Mouse (Mus musculus) CH12.LX (cell line): Measurements from ENCODE around the gene Aim2. TPM values are rescaled to one million over a fixed set of nuclear protein-coding genes. Genes with fewer than 3 reads are reported as not detected.

Source experiments
- DNase-seq: peaks from one replicate; pipeline ENCODE4 v3.0.0-alpha.2; 2013; ENCODE audit errors: extremely low read depth
- H3K27ac ChIP-seq: 2 replicates; pipeline ENCODE4 v1.5.1; 2012; ENCODE audit warnings: low read depth, mild to moderate bottlenecking, control low read depth, moderate library complexity; ENCODE audit not compliant: insufficient read depth
- H3K27me3 ChIP-seq: replicated peaks from 2 replicates; pipeline ENCODE3; 2012; ENCODE audit warnings: inconsistent platforms
- H3K36me3 ChIP-seq, 2 experiments: replicated peaks in 1 of 2; 2 replicates each; pipeline versions ENCODE3 to v1.6.1; 2012; ENCODE audit warnings: inconsistent platforms in 1 of 2, low read length in 1 of 2, mild to moderate bottlenecking in 1 of 2, mixed read lengths in 1 of 2, moderate library complexity in 1 of 2; ENCODE audit not compliant: control insufficient read depth in 1 of 2, insufficient read depth in 1 of 2
- H3K4me1 ChIP-seq, 2 experiments: 2 replicates each; pipeline ENCODE4 v1.6.1; 2012; ENCODE audit warnings: inconsistent platforms in 1 of 2, moderate library complexity in 1 of 2; ENCODE audit not compliant: insufficient read depth in 2 of 2, control insufficient read depth in 1 of 2
- H3K4me2 ChIP-seq: 2 replicates; pipeline ENCODE4 v1.6.1; 2012; ENCODE audit warnings: low read depth, mild to moderate bottlenecking, control low read depth; ENCODE audit not compliant: poor library complexity, insufficient read depth, severe bottlenecking
- H3K4me3 ChIP-seq, 3 experiments: fragments of 150-350 bp in 1 of 3; sonication (generic) in 1 of 3; replicated peaks in 1 of 3; 2 replicates each; pipeline versions ENCODE3 to v1.5.1; 2011 to 2012; ENCODE audit warnings: low read depth in 2 of 3, low read length in 2 of 3, mild to moderate bottlenecking in 2 of 3, moderate library complexity in 2 of 3, control low read depth in 1 of 3, improper control_type of control experiment in 1 of 3, inconsistent platforms in 1 of 3, mixed read lengths in 1 of 3; ENCODE audit not compliant: poor library complexity in 1 of 3
- H3K79me2 ChIP-seq: replicated peaks from 2 replicates; pipeline ENCODE4 v1.6.1; 2012; ENCODE audit warnings: mild to moderate bottlenecking, moderate library complexity; ENCODE audit not compliant: control insufficient read depth, poor library complexity, insufficient read depth, severe bottlenecking; ENCODE audit errors: extremely low read depth
- H3K9ac ChIP-seq: 2 replicates; pipeline ENCODE4 v1.6.1; 2012; ENCODE audit warnings: low read depth, mild to moderate bottlenecking, control low read depth, moderate library complexity; ENCODE audit not compliant: insufficient read depth
- H3K9me3 ChIP-seq: replicated peaks from 2 replicates; pipeline ENCODE3; 2012; ENCODE audit warnings: low read length, inconsistent platforms, mixed read lengths
- CHD1 ChIP-seq: IDR thresholded peaks from 2 replicates; pipeline ENCODE4 v1.6.1; 2012; ENCODE audit warnings: low read depth, low read length, improper control_type of control experiment, inconsistent platforms
- CTCF ChIP-seq, 2 experiments: IDR thresholded peaks in 1 of 2; conservative IDR thresholded peaks in 1 of 2; 2 replicates each; pipeline ENCODE4 v1.5.1; 2011 to 2012; ENCODE audit warnings: low read depth in 2 of 2, low read length in 2 of 2, improper control_type of control experiment in 1 of 2, inconsistent platforms in 1 of 2, mild to moderate bottlenecking in 1 of 2, moderate library complexity in 1 of 2
- EP300 ChIP-seq: IDR thresholded peaks from 2 replicates; pipeline ENCODE4 v1.6.1; 2011; ENCODE audit warnings: low read length, improper control_type of control experiment
- IRF4 ChIP-seq: IDR thresholded peaks from 2 replicates; pipeline ENCODE4 v1.6.1; 2014; ENCODE audit warnings: low read depth, mild to moderate bottlenecking, inconsistent platforms, low read length, improper control_type of control experiment
- JUN ChIP-seq: IDR thresholded peaks from 2 replicates; pipeline ENCODE4 v1.6.1; 2011; ENCODE audit warnings: low read depth, mild to moderate bottlenecking, low read length, improper control_type of control experiment, moderate library complexity; ENCODE audit not compliant: insufficient read depth
- JUND ChIP-seq: conservative IDR thresholded peaks from 2 replicates; pipeline ENCODE4 v1.6.1; 2011; ENCODE audit warnings: low read depth, low read length, improper control_type of control experiment
- MAZ ChIP-seq: IDR thresholded peaks from 2 replicates; pipeline ENCODE4 v1.6.1; 2012; ENCODE audit warnings: low read depth, mild to moderate bottlenecking, inconsistent platforms, low read length, improper control_type of control experiment, moderate library complexity
- MYC ChIP-seq: IDR thresholded peaks from 2 replicates; pipeline ENCODE4 v1.6.1; 2011; ENCODE audit warnings: low read depth, mild to moderate bottlenecking, improper control_type of control experiment, low read length
- NELFE ChIP-seq: IDR thresholded peaks from 2 replicates; pipeline ENCODE4 v1.6.1; 2011; ENCODE audit warnings: low read depth, low read length, improper control_type of control experiment
- POLR2A ChIP-seq: IDR thresholded peaks from 2 replicates; pipeline ENCODE4 v1.6.1; 2011; ENCODE audit warnings: low read depth, mild to moderate bottlenecking, improper control_type of control experiment, low read length
- RAD21 ChIP-seq: IDR thresholded peaks from 2 replicates; pipeline ENCODE4 v1.6.1; 2011; ENCODE audit warnings: low read depth, mild to moderate bottlenecking, low read length, improper control_type of control experiment, moderate library complexity
- SIN3A ChIP-seq: IDR thresholded peaks from 2 replicates; pipeline ENCODE4 v1.6.1; 2012; ENCODE audit warnings: low read length, improper control_type of control experiment, inconsistent platforms
- SMC3 ChIP-seq: IDR thresholded peaks from 2 replicates; pipeline ENCODE4 v1.6.1; 2011; ENCODE audit warnings: low read depth, low read length, improper control_type of control experiment
- TCF12 ChIP-seq: IDR thresholded peaks from 2 replicates; pipeline ENCODE4 v1.6.1; 2014; ENCODE audit warnings: low read depth, mild to moderate bottlenecking, inconsistent platforms, low read length, improper control_type of control experiment
- UBTF ChIP-seq: IDR thresholded peaks from 2 replicates; pipeline ENCODE4 v1.6.1; 2012; ENCODE audit warnings: low read depth, mild to moderate bottlenecking, inconsistent platforms, low read length, improper control_type of control experiment, moderate library complexity
- ZC3H11A ChIP-seq: IDR thresholded peaks from 2 replicates; pipeline ENCODE4 v1.6.1; 2012; ENCODE audit warnings: low read depth, mild to moderate bottlenecking, inconsistent platforms, low read length, improper control_type of control experiment
- ZKSCAN1 ChIP-seq: IDR thresholded peaks from 2 replicates; pipeline ENCODE4 v1.6.1; 2012; ENCODE audit warnings: low read depth, inconsistent platforms, low read length, improper control_type of control experiment, borderline replicate concordance
- ZMIZ1 ChIP-seq: IDR thresholded peaks from 2 replicates; pipeline ENCODE4 v1.6.1; 2012; ENCODE audit warnings: low read depth, mild to moderate bottlenecking, inconsistent platforms, low read length, improper control_type of control experiment
- dilution Hi-C: fragments of 300-500 bp; cut with MboI; formaldehyde crosslinking; loops from 2 replicates; pipeline ENCODE4 v1.14.3; 2020; ENCODE audit warnings: low sequenced_read_pairs; ENCODE audit not compliant: extremely low pct_unique_long_range_greater_than_20kb, extremely low pct_ligation_motif_present
- in situ Hi-C: fragments of 300-500 bp; cut with MboI; formaldehyde crosslinking; loops from 3 replicates; pipeline ENCODE4 v1.14.3; 2019; ENCODE audit warnings: low sequenced_read_pairs, low pct_ligation_motif_present, low pct_unique_long_range_greater_than_20kb, mixed read lengths
- polyA plus RNA-seq: library from polyadenylated mRNA; unstranded; fragments of >175 nt; gene quantifications from 2 replicates; pipeline ENCODE4 v1.2.1, GENCODE M21; 2012; ENCODE audit warnings: low read depth; ENCODE audit not compliant: insufficient read length
- total RNA-seq, 2 experiments: library from RNA; depleted of rRNA; stranded (reverse); fragments of 300-350 nt in 1 of 2; fragments of >200 nt in 1 of 2; gene quantifications; 2 replicates each; pipeline ENCODE4 v1.2.3; 2012 to 2014

Gene Aim2
- total and polyA plus RNA-seq, 3 experiments = 59.7 to 117 (median 87.0) TPM

GRCm38 (mm10) chr1:173374020-173374419, 23.3 kb downstream of the Aim2 start:
- TF ChIP-seq ZMIZ1 (no peak), MYC (no peak), TCF12 (no peak), JUN (no peak), IRF4 (no peak)
- no peak overlapping the region for H3K4me2 ChIP-seq
- no peaks in the 10 kb centered on the region for H3K36me3 ChIP-seq
- dilution Hi-C loops = no loop called here
- H3K27ac ChIP-seq = no peak overlapping the region
- H3K9me3 ChIP-seq = no peaks in the 10 kb centered on the region
- peaks cover 11% of the 10 kb centered on the region for H3K27me3 ChIP-seq
- no peaks in the 10 kb centered on the region for H3K79me2 ChIP-seq
- DNase-seq = no peak
- H3K9ac ChIP-seq = no peak overlapping the region
- no peaks in the 10 kb centered on the region for H3K4me1 ChIP-seq
- in situ Hi-C loops = no loop called here
- no peak overlapping the region for H3K4me3 ChIP-seq

- Histone ChIP-seq H3K4me3 (no peak overlapping the region), H3K9ac (no peak overlapping the region), H3K27ac (no peak overlapping the region), H3K9me3 (no peaks in the 10 kb centered on the region), H3K79me2 (no peaks in the 10 kb centered on the region), H3K4me2 (peak overlapping the region; percentile 34; the same call in 1 of the 2 replicates), H3K27me3 (no peaks in the 10 kb centered on the region), H3K36me3 (no peaks in the 10 kb centered on the region), H3K4me1 (no peaks in the 10 kb centered on the region)
- peak; percentile 57 for DNase-seq
- in situ Hi-C loops (loop anchor here (25.0 kb wide), 2 partner anchors 740 to 965 kb away; partner anchors contain the start of gene Dusp23), dilution Hi-C loops (no loop called here)
- peak; percentile 88 for TF ChIP-seq RAD21
- TF ChIP-seq IRF4 = no peak
- TF ChIP-seq MAZ = no peak
- TF ChIP-seq NELFE = peak; percentile 56; the same call in 1 of the 2 replicates
- peak; percentile 89 for TF ChIP-seq SMC3
- peak; percentile 52 for TF ChIP-seq ZC3H11A
- TF ChIP-seq CTCF (conservative IDR thresholded peaks at IDR 0.05 in 1 of 2, IDR thresholded peaks at IDR 0.05 in 1 of 2; ENCODE audit: low read depth in 2 of 2, low read length in 2 of 2) = peak; percentile 68 to 99
Measured at GRCm38 (mm10) chr1:173377380-173378112, 26.9 kb downstream of the Aim2 start.

- no peaks in the 10 kb centered on the region for H3K79me2 ChIP-seq
- in situ Hi-C loops = loop anchor here (25.0 kb wide), 2 partner anchors 744 to 969 kb away; partner anchors contain the start of gene Dusp23
- H3K36me3 ChIP-seq = no peaks in the 10 kb centered on the region
- no peak for DNase-seq
- H3K9ac ChIP-seq = no peak overlapping the region
- H3K4me3 ChIP-seq = no peak overlapping the region
- H3K27me3 ChIP-seq = no peaks in the 10 kb centered on the region
- H3K27ac ChIP-seq = no peak overlapping the region
- dilution Hi-C loops = no loop called here
- H3K4me1 ChIP-seq = no peaks in the 10 kb centered on the region
- TF ChIP-seq JUND (no peak), EP300 (no peak), SIN3A (no peak), SMC3 (no peak), TCF12 (no peak), MYC (no peak), POLR2A (no peak), ZC3H11A (no peak), ZKSCAN1 (no peak), UBTF (no peak), CHD1 (no peak)
- H3K9me3 ChIP-seq = no peaks in the 10 kb centered on the region
- no peak overlapping the region for H3K4me2 ChIP-seq
Measured at GRCm38 (mm10) chr1:173381436-173381835, 30.8 kb downstream of the Aim2 start.
